Mouse (Mus musculus) heart, adult 8-10 months (tissue): ENCODE results near the gene BC053393. TPM values are rescaled to one million over a fixed set of nuclear protein-coding genes. Genes with fewer than 3 reads are reported as not detected.
"Not testable (repeated sequence)": the region's sequence is repeated elsewhere in the genome, so short reads cannot be mapped to it uniquely, and the experiment has no call there.

Experiments used
- DNase-seq: peaks from one replicate; pipeline ENCODE4 v3.0.0; 2022; ENCODE audit warnings: low spot score
- total RNA-seq, 4 experiments: library from RNA; stranded (reverse); gene quantifications; 2 replicates each; pipeline ENCODE4 v1.2.4; 2022

The BC053393 gene
- total RNA-seq: under 1 TPM in 1 of 4 experiments, not detected in 3; 0.17 TPM

DNA sequence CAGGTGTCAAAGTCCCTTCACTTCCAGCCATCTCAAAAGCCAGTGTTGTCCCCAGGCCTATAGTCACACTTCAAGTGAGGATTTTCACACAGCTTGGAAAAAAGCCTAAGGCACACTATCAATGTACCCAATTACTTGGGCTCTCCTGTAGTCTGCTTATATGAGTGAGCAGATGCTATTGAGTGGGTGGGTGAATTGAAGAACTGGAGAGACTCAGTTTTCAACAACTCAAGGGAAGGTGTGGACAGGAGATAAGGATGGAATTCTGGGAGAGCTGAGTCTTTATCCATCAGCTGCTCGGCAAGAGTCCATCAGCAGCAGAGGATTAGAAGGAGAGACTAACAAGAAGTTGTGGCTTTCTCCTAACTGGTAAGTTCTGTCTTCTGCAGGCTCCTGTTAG lies at the start of gene BC053393:
Gene BC053393, plus strand, starts transcription at position 210 of the 400 bp plus-strand sequence.
- DNase-seq: no peak

GRCm38 (mm10) chr11:46522719-46523118 lies 48.6 kb upstream of the BC053393 start:
- DNase-seq: no peak

- DNase-seq: no peak
Measured at GRCm38 (mm10) chr11:46523912-46524311, 47.4 kb upstream of the BC053393 start, which contains the start of gene Gm12169. TSS of gene Gm12169 (plus strand) at chr11:46524212.

GRCm38 (mm10) chr11:46530149-46530548 lies 41.2 kb upstream of the BC053393 start:
- DNase-seq: no peak

GRCm38 (mm10) chr11:46536978-46537377 lies 34.4 kb upstream of the BC053393 start:
- no peak for DNase-seq

DNA sequence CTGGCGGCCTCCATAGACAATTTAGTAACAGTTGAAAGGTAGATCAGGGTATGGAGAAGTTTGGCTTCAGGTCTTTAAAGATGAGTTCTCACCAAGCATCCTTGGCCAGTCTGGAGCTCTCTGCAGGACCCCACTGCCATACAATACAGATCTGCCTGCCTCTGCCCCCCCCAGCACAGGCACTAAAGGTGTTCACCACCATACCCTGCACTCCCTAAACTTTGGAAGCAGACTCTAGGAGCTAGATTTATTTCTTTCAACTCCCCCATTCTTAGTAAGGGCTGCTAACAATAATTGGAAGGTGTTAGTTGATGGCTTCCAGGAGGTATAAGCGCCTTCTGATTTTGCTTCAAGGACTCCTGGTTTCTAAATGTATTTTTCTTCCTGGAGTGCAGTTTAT lies 27.8 kb upstream of the BC053393 start:
- DNase-seq: no peak

- DNase-seq: no peak
Measured at GRCm38 (mm10) chr11:46549721-46550120, 21.6 kb upstream of the BC053393 start.

DNA sequence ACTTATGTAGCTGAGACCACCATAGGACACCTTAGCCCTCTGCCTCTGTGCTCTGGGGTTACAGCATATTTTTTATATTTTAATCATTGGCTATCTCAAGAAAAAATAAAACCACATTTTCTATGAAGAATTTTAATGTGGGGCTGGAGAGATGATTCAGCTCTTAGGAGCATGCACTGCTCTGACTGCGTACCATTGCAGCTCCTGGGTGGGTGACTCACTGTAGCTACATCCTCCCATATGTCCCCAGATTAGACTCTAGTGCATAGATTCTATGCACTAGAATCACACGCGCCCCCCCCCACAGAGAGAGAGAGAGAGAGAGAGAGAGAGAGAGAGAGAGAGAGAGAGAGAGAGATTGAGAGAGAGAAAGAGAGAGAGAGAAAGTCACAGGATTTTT lies 18.6 kb upstream of the BC053393 start:
- DNase-seq: no peak

DNA sequence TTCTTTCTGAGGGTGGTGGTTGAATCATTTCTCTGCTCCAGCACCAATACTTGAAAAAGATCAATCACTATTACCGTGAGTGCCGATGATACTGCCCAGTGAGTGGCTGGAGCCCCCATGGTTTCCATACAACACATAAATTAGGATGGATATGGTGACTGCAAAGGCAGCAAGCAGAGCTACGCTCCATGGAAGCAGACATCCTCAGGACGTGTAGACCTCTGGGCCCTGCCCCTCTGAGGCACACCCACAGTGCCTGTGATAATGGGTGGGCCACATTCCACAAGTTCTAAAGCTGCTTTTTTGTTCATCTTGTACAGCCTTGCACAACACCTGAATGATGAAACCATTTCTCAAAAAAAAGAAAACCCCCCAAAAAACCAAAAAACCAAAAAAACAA lies 10.2 kb upstream of the BC053393 start:
- no peak for DNase-seq

DNA sequence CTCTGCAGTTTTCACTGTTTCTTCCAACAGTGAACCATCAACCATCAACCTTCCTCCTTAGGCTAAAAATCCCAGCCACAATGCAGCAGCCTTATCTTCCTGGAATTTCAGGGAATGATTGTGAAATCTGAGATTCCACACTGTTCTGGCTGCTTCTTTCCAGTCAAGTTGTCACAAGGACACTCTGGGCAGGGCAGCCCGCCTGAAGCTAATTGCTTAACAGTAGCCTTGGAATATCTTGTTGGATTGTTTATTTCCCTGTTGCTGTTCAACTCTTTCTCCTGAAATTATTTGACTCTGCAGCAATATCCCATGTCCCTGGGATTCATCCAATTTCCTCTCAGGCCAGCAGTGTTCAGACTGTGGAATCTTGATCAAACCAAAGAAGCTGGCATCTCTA lies 6.7 kb upstream of the BC053393 start:
- no peak for DNase-seq

GRCm38 (mm10) chr11:46565967-46566366 lies 5.4 kb upstream of the BC053393 start:
- DNase-seq: no peak

DNA sequence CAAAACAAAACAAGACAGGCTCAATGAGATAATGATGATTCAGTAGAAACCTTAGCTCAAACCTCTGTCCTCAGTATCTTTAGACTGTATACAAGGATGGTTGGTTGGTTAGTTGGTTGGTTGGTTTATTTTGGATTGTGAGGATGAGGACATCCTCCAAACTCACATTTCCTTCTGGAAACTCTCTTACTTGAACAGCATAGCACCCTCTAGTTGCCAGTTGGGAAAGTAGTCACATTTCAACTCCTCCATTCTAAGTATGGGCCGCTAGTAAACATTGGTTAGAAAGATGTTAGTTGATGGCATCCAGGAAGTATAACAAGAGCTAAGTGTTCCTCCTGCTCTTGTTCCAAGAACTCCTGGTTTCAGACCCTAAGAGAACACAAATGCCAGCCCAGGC lies 2.2 kb upstream of the BC053393 start:
- no peak for DNase-seq

DNA sequence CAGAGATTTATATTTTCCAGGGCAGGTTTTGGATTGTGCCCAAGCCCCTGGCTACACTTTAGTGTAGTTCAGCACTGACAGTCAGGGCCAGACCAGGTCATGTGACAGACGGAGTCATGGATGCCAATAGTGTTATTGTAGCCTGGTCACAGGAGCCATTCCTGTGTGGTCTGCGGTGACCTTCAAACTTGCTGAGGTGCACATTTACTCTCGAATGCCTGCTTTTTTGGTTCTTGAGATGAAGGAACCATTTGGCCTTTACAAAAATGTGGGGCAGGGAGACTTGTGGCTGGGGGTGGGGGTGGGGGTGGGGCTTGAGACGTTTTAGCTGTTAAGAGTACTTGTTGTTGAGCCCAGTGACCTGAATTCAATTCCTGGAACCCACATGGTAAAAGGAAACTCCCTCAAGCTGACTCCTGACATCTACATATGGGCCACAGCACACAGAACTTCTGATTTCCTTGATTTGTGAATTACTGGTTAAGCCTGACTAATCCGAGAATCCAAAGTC lies 7.5 kb downstream of the BC053393 start:
- DNase-seq: no peak

DNA sequence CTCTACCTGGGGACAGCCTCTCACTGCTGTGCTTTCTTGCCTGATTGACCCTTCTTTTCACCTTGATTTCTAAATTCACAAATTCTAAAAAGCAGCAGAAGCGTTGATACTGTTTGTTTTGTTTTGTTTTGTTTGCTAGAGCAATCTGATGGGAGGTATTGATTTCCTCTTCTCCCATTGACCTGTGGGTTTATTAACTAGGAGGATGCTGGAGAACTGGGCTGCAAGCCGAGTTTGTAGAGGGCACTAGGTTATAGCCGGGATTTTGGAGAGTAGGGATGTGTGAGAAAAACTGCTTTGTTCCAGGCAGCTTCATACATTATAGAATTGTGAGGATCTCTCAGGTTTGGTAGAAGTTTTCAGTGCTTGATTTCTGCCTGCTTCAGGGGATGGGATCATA lies 9.1 kb downstream of the BC053393 start:
- DNase-seq: no peak

- no peak for DNase-seq
Measured at GRCm38 (mm10) chr11:46582741-46583140, 11.4 kb downstream of the BC053393 start.

DNA sequence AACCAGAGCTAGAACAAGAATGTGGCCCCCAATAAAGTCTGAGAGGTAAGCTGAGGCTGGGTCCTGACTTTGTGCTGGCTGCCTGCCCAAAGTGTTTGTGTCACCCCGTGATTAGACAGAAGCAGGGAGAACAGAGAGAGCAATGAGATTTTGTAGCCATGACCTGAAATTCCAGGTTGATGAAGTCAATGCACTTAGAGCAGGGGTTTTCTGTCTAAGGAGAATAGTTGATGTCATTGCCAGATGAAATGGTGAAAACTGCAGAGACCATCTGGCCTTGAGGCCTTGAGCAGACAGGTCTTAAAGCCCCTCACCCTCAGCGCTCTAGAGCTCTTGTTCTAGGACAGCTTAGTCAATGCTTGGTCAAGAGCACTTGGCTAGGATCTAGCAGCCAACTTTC lies 21.1 kb downstream of the BC053393 start:
- no peak for DNase-seq

- DNase-seq: no peak
Measured at GRCm38 (mm10) chr11:46619929-46620328, 48.6 kb downstream of the BC053393 start.

DNA sequence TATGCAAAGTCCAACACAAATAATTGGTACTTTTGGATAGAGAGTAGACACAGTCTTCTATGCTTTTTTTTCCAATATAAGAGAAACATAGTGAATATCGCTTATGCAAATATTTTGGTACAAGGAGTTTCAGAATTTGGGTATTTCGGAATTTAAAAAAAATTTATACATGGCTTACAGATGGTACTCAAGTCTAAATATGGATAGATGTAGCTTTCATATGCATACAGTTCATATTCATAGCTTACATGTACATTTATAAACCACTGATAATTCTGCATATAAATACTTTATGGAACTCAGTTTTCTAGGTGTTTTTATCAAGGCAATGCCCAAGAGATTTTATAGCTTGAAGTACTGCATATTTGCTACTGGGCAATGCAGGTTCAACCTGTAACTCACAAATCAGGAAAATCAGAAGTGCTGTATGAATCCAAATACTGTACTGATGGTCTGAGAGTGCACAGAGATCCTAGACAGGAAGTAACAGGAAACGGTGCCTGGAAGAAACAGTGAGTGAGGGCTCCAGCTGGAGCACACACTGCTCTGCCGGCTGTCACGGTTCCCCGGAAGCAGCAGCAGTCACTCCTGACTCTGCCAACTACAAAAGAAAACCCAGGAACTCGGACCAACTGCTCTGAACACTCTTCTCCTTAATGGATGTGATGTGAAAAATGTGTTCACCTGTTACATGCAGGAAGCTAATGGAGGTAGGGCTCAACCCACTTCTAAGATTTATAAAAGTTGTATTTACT lies 49.3 kb downstream of the BC053393 start:
- DNase-seq: no peak

GRCm38 (mm10) chr11:46629211-46629795 lies 58.0 kb downstream of the BC053393 start, which contains the start of gene Dppa1:
TSS of gene Dppa1 (minus strand) at chr11:46629261.
- DNase-seq: no peak

- no peak for DNase-seq
Measured at GRCm38 (mm10) chr11:46631635-46632034, 60.3 kb downstream of the BC053393 start.

DNA sequence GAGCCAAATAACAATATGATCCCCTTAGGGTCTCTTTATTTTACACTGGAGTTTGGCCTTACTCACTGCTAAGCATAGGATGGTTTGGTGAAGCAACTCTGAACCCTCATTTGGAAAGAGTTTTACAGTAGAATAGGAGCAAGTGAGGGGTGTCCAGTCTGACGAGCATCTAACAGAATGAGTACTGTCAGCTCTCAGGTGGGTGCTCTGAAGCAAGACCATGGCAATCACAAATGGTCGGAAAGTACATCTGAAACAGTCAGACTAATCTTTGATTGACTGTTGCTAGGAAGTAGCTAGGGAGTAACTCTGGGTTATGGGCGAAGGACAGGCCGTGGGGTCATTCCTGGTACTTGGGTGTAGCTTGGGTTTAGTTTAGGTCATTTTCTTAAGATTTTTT lies 64.2 kb downstream of the BC053393 start:
- not testable (repeated sequence) for DNase-seq

DNA sequence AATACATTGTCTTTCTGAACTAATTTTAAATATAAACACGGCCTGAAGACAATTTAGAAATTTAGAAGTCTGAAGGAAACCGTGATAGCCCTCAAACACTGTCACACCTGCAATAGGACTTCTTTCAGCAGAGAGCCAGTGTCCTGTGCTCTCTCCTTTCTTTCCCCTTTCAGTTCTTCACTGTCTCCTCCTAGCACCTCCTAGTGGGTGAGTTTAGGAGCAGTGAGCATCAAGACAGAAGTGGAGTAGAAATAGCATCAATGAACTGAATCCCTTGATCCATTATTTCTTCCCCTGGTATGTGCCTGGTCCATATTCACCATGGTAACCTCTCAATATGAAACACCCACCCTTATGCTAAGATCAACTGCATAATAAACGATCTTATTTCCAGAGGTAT lies 65.2 kb downstream of the BC053393 start:
- DNase-seq: no peak
